Mouse (Mus musculus): ENCODE data around the gene Acbd5.

DNA sequence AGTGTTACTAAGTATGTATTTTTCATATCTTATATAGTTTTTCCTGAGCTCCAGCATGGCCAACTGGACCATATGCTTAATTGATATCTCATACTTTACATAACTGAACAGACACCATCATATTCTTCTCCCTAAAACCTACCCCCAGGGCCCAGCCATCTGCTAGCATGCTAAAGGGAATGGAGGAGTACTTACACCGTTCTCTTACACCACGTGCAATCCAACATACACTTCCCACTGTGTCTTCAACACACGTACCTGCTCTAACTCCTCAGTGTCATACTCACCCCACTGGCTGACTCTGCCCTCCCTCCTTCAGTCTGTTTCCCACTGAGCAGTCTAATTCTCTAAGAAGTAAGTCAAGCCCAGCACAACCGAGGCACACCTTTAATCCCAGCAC, 39.1 kb upstream of the Acbd5 start:
- no peak for TF ChIP-seq CTCF (IDR thresholded peaks at IDR 0.05; ENCODE audit: low read depth, low read length)
- no peak for TF ChIP-seq POLR2A (IDR thresholded peaks at IDR 0.05; ENCODE audit: insufficient read depth, low read length)
- no peak for TF ChIP-seq EP300 (IDR thresholded peaks at IDR 0.05; ENCODE audit: insufficient read depth, low read depth, low read length)

Data from ES-Bruce4 (cell line).